Comparison of ENCODE assay signal across 8 mouse cellular contexts in genomic region chr13:40886643-40887381, GRCm38 (mm10). TPM values are rescaled to one million over a fixed set of nuclear protein-coding genes. Genes with fewer than 3 reads are reported as not detected.
A peak's percentile ranks its signal among the peaks of the same experiment; 100 is the strongest.
DNase-seq lines count a peak whose midpoint lies in the region; ATAC-seq lines count a peak whose summit lies in the region.

No protein-coding gene starts in this region.

- no peaks in the 10 kb centered on the region for H3K36me3 ChIP-seq in embryonic facial prominence, embryonic 15.5 days
- no peaks in the 10 kb centered on the region for H3K36me3 ChIP-seq in hindbrain, embryonic 16.5 days (ENCODE audit: control insufficient read depth, insufficient read depth, low read length)
- H3K36me3 ChIP-seq in lung, embryonic 16.5 days (ENCODE audit: control insufficient read depth, insufficient read depth, low read length), result no peaks in the 10 kb centered on the region
- no peaks in the 10 kb centered on the region for H3K36me3 ChIP-seq in stomach, embryonic 15.5 days

- intact Hi-C loops in left cerebral cortex, postnatal 10 days (cut with DNase I), result no loop called here

- DNase-seq in kidney, adult 18-20 months, result peak; percentile 37
- DNase-seq in kidney, adult 11 months, result no peak
- DNase-seq in urinary bladder, postnatal 4 days (ENCODE audit: low spot score in 2 of 2), result no peak
- no peak for DNase-seq in left cerebral cortex, postnatal 10 days (ENCODE audit: extremely low spot score in 1 of 2, low spot score in 2 of 2)

- 3% methylated on average over 22 of the region's 22 CpGs for WGBS in embryonic facial prominence, embryonic 15.5 days
- 1% methylated on average over 22 of the region's 22 CpGs for WGBS in hindbrain, embryonic 16.5 days
- 2% methylated on average over 22 of the region's 22 CpGs for WGBS in lung, embryonic 16.5 days
- 2% methylated on average over 22 of the region's 22 CpGs for WGBS in stomach, embryonic 15.5 days

- peak overlapping the region; percentile 35 for H3K4me3 ChIP-seq in embryonic facial prominence, embryonic 15.5 days (replicated peaks)
- peak overlapping the region; percentile 37 for H3K4me3 ChIP-seq in hindbrain, embryonic 16.5 days (ENCODE audit: low read length)
- peak overlapping the region; percentile 45 for H3K4me3 ChIP-seq in lung, embryonic 16.5 days (ENCODE audit: low read length)
- peak overlapping the region; percentile 32 for H3K4me3 ChIP-seq in stomach, embryonic 15.5 days (replicated peaks)

- peak overlapping the region; percentile 61 for H3K4me2 ChIP-seq in embryonic facial prominence, embryonic 15.5 days (replicated peaks)
- H3K4me2 ChIP-seq in hindbrain, embryonic 16.5 days (ENCODE audit: low read length), result peak overlapping the region; percentile 60
- peak overlapping the region; percentile 81 for H3K4me2 ChIP-seq in lung, embryonic 16.5 days (ENCODE audit: low read depth, low read length)
- peak overlapping the region; percentile 59 for H3K4me2 ChIP-seq in stomach, embryonic 15.5 days

- peak overlapping the region; percentile 22; the same call in 1 of the 2 replicates for H3K9ac ChIP-seq in embryonic facial prominence, embryonic 15.5 days
- H3K9ac ChIP-seq in hindbrain, embryonic 16.5 days (ENCODE audit: low read depth, low read length), result peak overlapping the region; percentile 56
- H3K9ac ChIP-seq in lung, embryonic 16.5 days (ENCODE audit: low read length), result peak overlapping the region; percentile 64
- no peak overlapping the region for H3K9ac ChIP-seq in stomach, embryonic 15.5 days

- no peak for ATAC-seq in embryonic facial prominence, embryonic 15.5 days (ENCODE audit: insufficient number of reproducible peaks, low FRiP score, low TSS enrichment, low read depth)
- ATAC-seq in hindbrain, embryonic 16.5 days, result peak; percentile 46; the same call in 1 of the 2 replicates
- peak; percentile 49 for ATAC-seq in lung, embryonic 16.5 days (ENCODE audit: low read depth)
- ATAC-seq in stomach, embryonic 15.5 days (ENCODE audit: insufficient read depth, low FRiP score, low read depth), result no peak

- H3K27me3 ChIP-seq in embryonic facial prominence, embryonic 15.5 days, result 0 out of 2 replicates have a peak, but pooled peaks cover 3% of the 10 kb centered on the region
- no peaks in the 10 kb centered on the region for H3K27me3 ChIP-seq in hindbrain, embryonic 16.5 days (replicated peaks; ENCODE audit: control insufficient read depth, insufficient read depth, low read length)
- H3K27me3 ChIP-seq in lung, embryonic 16.5 days (ENCODE audit: control insufficient read depth, insufficient read depth, low read depth, low read length), result peaks cover 2% of the 10 kb centered on the region; the same call in 1 of the 2 replicates
- H3K27me3 ChIP-seq in stomach, embryonic 15.5 days (replicated peaks), result no peaks in the 10 kb centered on the region

- peaks cover 18% of the 10 kb centered on the region for H3K4me1 ChIP-seq in embryonic facial prominence, embryonic 15.5 days
- peaks cover 9% of the 10 kb centered on the region; the same call in 1 of the 2 replicates for H3K4me1 ChIP-seq in hindbrain, embryonic 16.5 days (ENCODE audit: control insufficient read depth, insufficient read depth, low read depth, low read length)
- peaks cover 12% of the 10 kb centered on the region for H3K4me1 ChIP-seq in lung, embryonic 16.5 days (replicated peaks; ENCODE audit: control insufficient read depth, insufficient read depth, low read length)
- no peaks in the 10 kb centered on the region; the same call in 1 of the 2 replicates for H3K4me1 ChIP-seq in stomach, embryonic 15.5 days

- H3K27ac ChIP-seq in embryonic facial prominence, embryonic 15.5 days (replicated peaks), result 0 out of 2 replicates have a peak overlapping the region, but pooled peaks have one; percentile 7
- H3K27ac ChIP-seq in hindbrain, embryonic 16.5 days (ENCODE audit: low read depth, low read length), result 0 out of 2 replicates have a peak overlapping the region, but pooled peaks have one; percentile 21
- no peak overlapping the region for H3K27ac ChIP-seq in lung, embryonic 16.5 days (ENCODE audit: low read length)
- peak overlapping the region; percentile 16 for H3K27ac ChIP-seq in stomach, embryonic 15.5 days

- H3K9me3 ChIP-seq in embryonic facial prominence, embryonic 15.5 days (replicated peaks), result no peaks in the 10 kb centered on the region
- H3K9me3 ChIP-seq in hindbrain, embryonic 16.5 days (ENCODE audit: control insufficient read depth, low read length), result no peaks in the 10 kb centered on the region
- no peaks in the 10 kb centered on the region for H3K9me3 ChIP-seq in lung, embryonic 16.5 days (ENCODE audit: control insufficient read depth, low read length)
- no peaks in the 10 kb centered on the region for H3K9me3 ChIP-seq in stomach, embryonic 15.5 days

RNA-seq across cellular contexts. Expression of gene Gcnt2, which starts 27.3 kb away (rescaled TPM):
- 4.4 and 6.0 TPM in 2 replicates for polyA plus RNA-seq in embryonic facial prominence, embryonic 15.5 days (2015; fragmentation: Nextera tagmentation; extraction: Ambion mirVana)
- polyA plus RNA-seq in hindbrain, embryonic 16.5 days (2015; fragmentation: Nextera tagmentation; extraction: Ambion mirVana), result 5.3 and 7.1 TPM in 2 replicates
- polyA plus RNA-seq in lung, embryonic 16.5 days (2015; fragmentation: Nextera tagmentation; extraction: Ambion mirVana), result 4.3 and 4.5 TPM in 2 replicates
- polyA plus RNA-seq in stomach, embryonic 15.5 days (2015; fragmentation: Nextera tagmentation; extraction: Ambion mirVana), result 7.9 and 9.0 TPM in 2 replicates
- total RNA-seq in left cerebral cortex, postnatal 10 days (2021), result 10 to 100 TPM in 1 of 2 experiments, 1 to 10 TPM in 1; 8.9 to 11.8 TPM

Comparison
In these comparisons a context has a peak if more than half of its experiments do, and no peak if none do; other contexts are left out.
1. ATAC-seq: peak in hindbrain, embryonic 16.5 days (single experiment) and lung, embryonic 16.5 days (single experiment); none in embryonic facial prominence, embryonic 15.5 days (single experiment) and stomach, embryonic 15.5 days (single experiment).
2. Peak in every context shown above with its lines, with median percentiles within 50 percentile points of each other: H3K4me2 ChIP-seq and H3K4me3 ChIP-seq.